18 mouse cellular contexts compared by ENCODE assay signal in genomic region chr1:72082366-72082765, GRCm38 (mm10).
"Had no signal": no experiment of that assay in that cellular context is flagged by ENCODE, and none has a peak within 500 bp of the region (broad histone marks: within the 10 kb centered on the region; RNA-seq: fewer than 3 reads in every experiment).

No protein-coding gene starts in this region.

- H3K27ac ChIP-seq: liver, embryonic 14.5 days; lung, embryonic 15.5 days; macrophage; midbrain, embryonic 13.5 days; midbrain, embryonic 15.5 days; neural tube, embryonic 12.5 days; stomach, embryonic 15.5 days; stomach, postnatal 0 days had no signal

- ATAC-seq: lung, postnatal 0 days; midbrain, embryonic 13.5 days; midbrain, embryonic 15.5 days had no signal

- H3K36me3 ChIP-seq: lung, embryonic 15.5 days; midbrain, embryonic 13.5 days; midbrain, embryonic 15.5 days; neural tube, embryonic 12.5 days; stomach, embryonic 15.5 days had no signal

- H3K9me3 ChIP-seq: lung, embryonic 15.5 days; megakaryocyte, embryonic 14.5 days; midbrain, embryonic 13.5 days; midbrain, embryonic 15.5 days; neural tube, embryonic 12.5 days; stomach, embryonic 15.5 days had no signal

- H3K9ac ChIP-seq: liver, embryonic 14.5 days; lung, embryonic 15.5 days; midbrain, embryonic 13.5 days; midbrain, embryonic 15.5 days; neural tube, embryonic 12.5 days; stomach, embryonic 15.5 days had no signal

- H3K4me1 ChIP-seq: megakaryocyte, embryonic 14.5 days; midbrain, embryonic 13.5 days; midbrain, embryonic 15.5 days; neural tube, embryonic 12.5 days; stomach, embryonic 15.5 days had no signal

- H3K4me2 ChIP-seq: lung, embryonic 15.5 days; midbrain, embryonic 11.5 days; midbrain, embryonic 13.5 days; midbrain, embryonic 15.5 days; neural tube, embryonic 12.5 days; stomach, embryonic 15.5 days had no signal

- DNase-seq: lung, adult 2 months; lung, postnatal 14 days; lung, postnatal 36 days; right cerebral cortex, postnatal 14 days; thymus, adult 2 months; thymus, postnatal 25 days; thymus, postnatal 4 days had no signal

- H3K4me3 ChIP-seq: lung, embryonic 15.5 days; megakaryocyte, embryonic 14.5 days; midbrain, embryonic 13.5 days; midbrain, embryonic 15.5 days; neural tube, embryonic 12.5 days; stomach, embryonic 15.5 days had no signal

- H3K27me3 ChIP-seq: lung, embryonic 15.5 days; megakaryocyte, embryonic 14.5 days; midbrain, embryonic 13.5 days; midbrain, embryonic 15.5 days; neural tube, embryonic 12.5 days; stomach, embryonic 15.5 days had no signal
